Mouse (Mus musculus) regulatory T cell (primary cell): ENCODE data around the gene Paxx.
"Not testable (repeated sequence)": the region's sequence is repeated elsewhere in the genome, so short reads cannot be mapped to it uniquely, and the experiment has no call there.

ENCODE experiments used
- in situ Hi-C: fragments of 300-600 bp; cut with MboI, MseI; formaldehyde crosslinking; loops from one replicate; pipeline ENCODE4 v1.15.1; 2025; ENCODE audit warnings: high pct_unique_total_duplicates

Paxx gene

GRCm38 (mm10) chr2:25413436-25413835 lies 47.5 kb downstream of the Paxx start:
- in situ Hi-C loops, result not testable (repeated sequence)

- in situ Hi-C loops, result loop anchor here (10.0 kb wide), 1 partner anchor 846 kb away; no protein-coding TSS in a partner anchor
Observed at GRCm38 (mm10) chr2:25408908-25409307, 52.0 kb downstream of the Paxx start.
